Mouse (Mus musculus) liver, adult 2 months (tissue): Measurements from ENCODE around the gene Tvp23b.

Experiments
- CTCF ChIP-seq: fragments of 200-500 bp; IDR thresholded peaks from 2 replicates; pipeline ENCODE4 v1.5.1; 2011; ENCODE audit warnings: low read depth, low read length, control low read depth
- POLR2A ChIP-seq: fragments of 200-500 bp; IDR thresholded peaks from 2 replicates; pipeline ENCODE4 v1.6.1; 2011; ENCODE audit warnings: low read length, control low read depth; ENCODE audit not compliant: insufficient read depth; ENCODE audit errors: extremely low read depth

- TF ChIP-seq POLR2A (no peak), CTCF (no peak)
These were observed 58.7 kb downstream of the Tvp23b start for GRCm38 (mm10) chr11:62937986-62938385.
